Mouse (Mus musculus): Measurements from ENCODE around the gene Pgf. TPM values are rescaled to one million over a fixed set of nuclear protein-coding genes. Genes with fewer than 3 reads are reported as not detected.

Pgf gene
- 6.3 and 7.5 TPM in 2 replicates for polyA plus RNA-seq (2016; fragmentation: Nextera tagmentation; extraction: Ambion mirVana)

DNA sequence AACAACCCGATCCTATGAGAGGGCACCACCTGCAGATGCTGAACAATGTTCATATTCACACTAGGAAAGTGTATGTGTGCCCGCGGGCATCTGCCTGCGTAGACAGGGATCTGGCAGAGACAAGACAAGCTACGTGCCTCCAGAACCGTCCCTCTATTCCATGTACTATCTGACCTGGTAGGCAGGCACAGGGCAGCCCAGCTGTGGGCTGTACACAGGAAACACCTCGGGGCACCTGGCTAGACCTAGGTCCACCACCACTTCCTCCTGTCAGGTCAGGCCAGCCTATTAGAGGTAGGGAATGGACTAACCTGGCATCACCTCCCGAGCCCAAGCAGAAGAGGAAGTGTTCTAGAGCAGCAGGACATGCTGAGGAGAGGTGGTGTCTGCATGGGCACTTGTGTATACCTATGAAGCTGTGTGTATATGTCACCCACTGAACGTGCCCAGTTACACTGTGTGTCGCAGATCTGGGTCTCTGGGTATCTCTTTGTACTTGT is at the start of gene Pgf:
TSS of gene Pgf (minus strand) at position 51 of the 500 bp plus-strand sequence.
- peak within 1 kb of the TSS; percentile 27 for H3K9ac ChIP-seq
- 73% methylated on average over 10 of the region's 10 CpGs for WGBS
- H3K27ac ChIP-seq = no peak within 1 kb of the TSS
- H3K36me3 ChIP-seq (replicated peaks) = no peaks in the 10 kb centered on the region
- H3K4me3 ChIP-seq (replicated peaks) = peak within 1 kb of the TSS; percentile 28
- H3K27me3 ChIP-seq = peaks cover 46% of the 10 kb centered on the region
- ATAC-seq (ENCODE audit: low FRiP score) = no peak
- peaks cover 41% of the 10 kb centered on the region for H3K4me1 ChIP-seq
- H3K9me3 ChIP-seq = no peaks in the 10 kb centered on the region
- H3K4me2 ChIP-seq = peak within 1 kb of the TSS; percentile 59

DNA sequence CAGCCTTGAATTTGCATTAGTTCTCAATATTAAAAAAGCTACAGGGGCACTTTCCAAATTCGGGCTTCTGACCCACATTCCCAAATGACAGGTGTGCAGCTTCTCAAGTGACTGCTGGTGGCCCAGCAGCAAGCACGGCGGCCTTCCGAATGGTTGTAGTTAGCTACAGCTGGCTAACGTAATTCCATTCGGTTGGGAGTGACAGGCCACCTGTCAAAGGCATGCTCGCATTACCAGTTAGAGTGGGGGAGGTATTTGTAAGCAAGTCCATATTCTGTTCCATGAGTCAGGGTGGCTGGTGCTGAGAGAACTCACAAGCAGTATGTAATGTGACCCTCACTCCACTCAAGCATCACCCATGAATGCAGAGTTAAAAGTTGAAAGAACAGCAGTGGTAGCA is 49.6 kb upstream of the Pgf start:
- Histone ChIP-seq H3K36me3 (replicated peaks) (peaks cover 54% of the 10 kb centered on the region), H3K9ac (no peak overlapping the region), H3K27me3 (no peaks in the 10 kb centered on the region), H3K9me3 (no peaks in the 10 kb centered on the region), H3K4me1 (no peaks in the 10 kb centered on the region), H3K27ac (no peak overlapping the region), H3K4me3 (replicated peaks) (no peak overlapping the region), H3K4me2 (no peak overlapping the region)
- no peak for ATAC-seq (ENCODE audit: low FRiP score)
- WGBS = 80% methylated on average over 7 of the region's 7 CpGs

DNA sequence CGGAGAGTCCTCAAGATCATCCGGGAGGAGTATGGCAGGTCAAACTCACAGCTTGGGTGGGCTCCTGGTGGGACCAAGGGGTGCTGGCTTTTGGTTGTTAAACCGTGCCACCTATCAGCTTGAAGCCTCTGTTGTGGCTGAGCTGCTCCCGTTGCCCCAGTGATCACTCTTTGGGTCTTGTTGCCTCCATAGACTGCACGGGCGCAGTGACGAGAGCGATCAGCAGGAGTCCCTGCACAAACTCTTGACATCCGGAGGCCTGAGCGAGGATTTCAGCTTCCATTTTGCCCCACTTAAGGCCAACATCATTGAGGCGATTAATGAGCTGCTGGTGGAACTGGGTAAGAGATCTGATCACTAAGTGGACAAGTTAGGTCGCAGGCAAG is 42.3 kb upstream of the Pgf start:
- H3K4me2 ChIP-seq = peak overlapping the region; percentile 95
- H3K27ac ChIP-seq = 0 out of 2 replicates have a peak overlapping the region, but pooled peaks have one; percentile 50
- WGBS = 4% methylated on average over 12 of the region's 12 CpGs
- peaks cover 27% of the 10 kb centered on the region for H3K4me1 ChIP-seq
- peak overlapping the region; percentile 88 for H3K4me3 ChIP-seq (replicated peaks)
- H3K9me3 ChIP-seq = no peaks in the 10 kb centered on the region
- no peak; the same call in 1 of the 2 replicates for ATAC-seq (ENCODE audit: low FRiP score)
- H3K36me3 ChIP-seq (replicated peaks) = peaks cover 36% of the 10 kb centered on the region
- H3K9ac ChIP-seq = peak overlapping the region; percentile 81
- no peaks in the 10 kb centered on the region for H3K27me3 ChIP-seq

DNA sequence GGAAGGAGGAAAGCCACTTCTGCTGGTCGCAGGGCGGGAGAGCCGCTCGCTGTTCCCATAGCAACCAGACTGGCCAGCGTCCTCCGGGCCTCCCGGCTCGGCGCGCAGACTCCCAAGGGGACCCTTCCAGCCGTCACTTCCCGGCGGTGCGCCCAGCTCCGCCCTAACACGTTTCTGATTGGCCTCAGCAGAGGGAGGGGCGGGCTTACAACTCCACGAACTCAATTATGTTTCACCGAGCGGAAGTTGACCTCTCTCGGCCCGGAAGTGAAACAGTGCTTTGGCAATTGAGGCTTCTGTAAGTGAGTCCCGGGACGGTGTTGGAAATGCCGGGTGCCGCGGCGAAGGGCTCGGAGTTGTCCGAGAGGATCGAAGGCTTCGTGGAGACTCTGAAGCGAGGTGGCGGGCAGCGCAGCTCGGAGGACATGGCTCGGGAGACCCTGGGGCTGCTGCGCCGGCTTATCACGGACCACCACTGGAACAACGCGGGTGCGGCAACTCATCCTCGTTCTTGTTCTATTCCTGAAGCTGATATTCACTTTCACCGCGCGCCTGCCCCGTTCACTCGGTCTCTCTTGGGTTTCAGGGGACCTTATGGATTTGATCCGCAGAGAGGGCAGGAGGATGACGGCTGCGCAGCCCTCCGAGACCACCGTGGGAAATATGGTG is 41.8 kb upstream of the Pgf start, which contains the start of gene Eif2b2:
TSS of gene Eif2b2 (plus strand) at position 246 of the 669 bp plus-strand sequence.
- Histone ChIP-seq H3K27me3 (no peaks in the 10 kb centered on the region), H3K27ac (peak within 1 kb of the TSS; percentile 50), H3K4me2 (peak within 1 kb of the TSS; percentile 95), H3K9me3 (no peaks in the 10 kb centered on the region), H3K4me3 (replicated peaks) (peak within 1 kb of the TSS; percentile 88), H3K9ac (peak within 1 kb of the TSS; percentile 81), H3K4me1 (peaks cover 27% of the 10 kb centered on the region), H3K36me3 (replicated peaks) (peaks cover 31% of the 10 kb centered on the region)
- peak; percentile 100 for ATAC-seq (ENCODE audit: low FRiP score)
- WGBS = under 1% methylated on average over 54 of the region's 54 CpGs

DNA sequence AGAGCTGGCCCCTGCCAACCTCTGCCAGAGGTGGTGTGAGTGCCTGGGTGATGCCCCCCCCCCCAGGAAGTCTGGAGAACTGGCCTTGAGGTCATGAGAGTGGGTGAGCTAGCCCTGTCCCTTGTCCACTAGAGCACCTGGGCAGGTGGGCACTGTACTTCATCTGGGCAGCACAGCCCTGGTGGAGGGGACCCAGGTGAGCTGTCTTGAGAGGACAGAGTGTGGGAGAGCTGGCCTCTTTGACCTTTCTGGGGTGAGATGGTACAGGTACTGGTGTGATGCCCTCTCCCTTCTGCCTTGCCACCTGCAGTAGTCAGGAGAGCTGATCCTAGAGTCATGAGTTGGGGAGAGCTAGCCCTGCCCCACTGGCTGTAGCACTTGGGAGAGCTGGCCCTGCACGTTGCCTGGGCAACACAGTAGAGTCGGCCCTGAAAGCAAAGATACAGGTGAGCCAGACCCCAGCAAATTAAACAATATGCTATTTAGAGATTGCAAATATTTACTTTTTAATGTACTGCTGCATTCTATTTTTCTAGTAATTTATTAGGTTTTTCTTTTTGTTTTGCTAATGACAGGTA is 40.2 kb upstream of the Pgf start:
- no peak overlapping the region for H3K27ac ChIP-seq
- H3K4me1 ChIP-seq = peaks cover 27% of the 10 kb centered on the region
- no peak overlapping the region for H3K4me3 ChIP-seq (replicated peaks)
- no peak for ATAC-seq (ENCODE audit: low FRiP score)
- peaks cover 16% of the 10 kb centered on the region for H3K36me3 ChIP-seq (replicated peaks)
- no peak overlapping the region for H3K9ac ChIP-seq
- no peaks in the 10 kb centered on the region for H3K27me3 ChIP-seq
- H3K9me3 ChIP-seq = no peaks in the 10 kb centered on the region
- H3K4me2 ChIP-seq = no peak overlapping the region
- 77% methylated on average over 2 of the region's 2 CpGs for WGBS

DNA sequence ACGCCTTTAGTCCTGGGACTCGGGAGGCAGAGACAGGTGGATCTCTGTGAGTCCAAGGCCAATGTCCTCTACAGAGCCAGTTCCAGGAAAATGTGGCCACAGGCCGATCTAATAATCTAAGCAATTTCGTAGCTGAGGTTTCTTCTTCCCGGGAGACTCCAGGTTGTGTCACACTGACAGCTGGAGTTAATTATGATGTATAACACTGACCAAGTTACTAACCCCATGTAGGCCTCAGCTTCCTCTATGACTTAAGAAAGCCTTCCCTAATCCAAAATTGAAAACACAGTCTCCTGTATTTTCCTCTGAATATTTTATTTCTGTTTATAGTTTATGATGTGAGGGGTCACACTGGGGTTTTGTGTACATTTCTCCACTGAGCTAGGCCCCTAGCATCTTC is 37.4 kb upstream of the Pgf start:
- Histone ChIP-seq H3K4me3 (replicated peaks) (no peak overlapping the region), H3K27me3 (no peaks in the 10 kb centered on the region), H3K4me1 (peaks cover 10% of the 10 kb centered on the region), H3K4me2 (no peak overlapping the region), H3K9me3 (no peaks in the 10 kb centered on the region), H3K27ac (no peak overlapping the region), H3K36me3 (replicated peaks) (no peaks in the 10 kb centered on the region), H3K9ac (no peak overlapping the region)
- WGBS = 82% methylated on average over 5 of the region's 5 CpGs
- no peak for ATAC-seq (ENCODE audit: low FRiP score)

GRCm38 (mm10) chr12:85208687-85209199 is 31.2 kb upstream of the Pgf start:
- Histone ChIP-seq H3K4me2 (no peak overlapping the region), H3K27ac (no peak overlapping the region)
- no peak for ATAC-seq (ENCODE audit: low FRiP score)

DNA sequence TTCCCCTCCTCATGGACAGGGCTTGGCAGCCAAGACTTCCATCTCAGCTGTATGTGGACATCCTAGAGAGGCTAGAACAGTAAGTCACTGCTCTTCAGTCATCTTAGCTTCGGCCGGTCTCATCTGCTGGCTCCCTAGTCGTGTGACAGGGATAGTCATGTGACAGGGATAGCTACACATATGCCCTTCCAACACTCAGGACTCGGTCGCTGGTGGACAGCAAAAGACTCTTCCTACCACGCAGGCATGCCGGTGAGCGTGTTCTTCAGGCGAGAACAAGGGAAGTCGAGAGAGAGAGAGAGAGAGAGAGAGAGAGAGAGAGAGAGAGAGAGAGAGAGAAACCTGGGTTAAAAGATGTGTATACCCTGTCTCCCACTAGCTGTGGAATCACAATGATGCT is 27.8 kb upstream of the Pgf start:
- no peaks in the 10 kb centered on the region for H3K36me3 ChIP-seq (replicated peaks)
- peaks cover 15% of the 10 kb centered on the region for H3K4me1 ChIP-seq
- H3K27ac ChIP-seq = no peak overlapping the region
- H3K9me3 ChIP-seq = no peaks in the 10 kb centered on the region
- no peak overlapping the region for H3K4me2 ChIP-seq
- WGBS = 91% methylated on average over 10 of the region's 10 CpGs
- H3K27me3 ChIP-seq = 0 out of 2 replicates have a peak, but pooled peaks cover 6% of the 10 kb centered on the region
- no peak overlapping the region for H3K4me3 ChIP-seq (replicated peaks)
- no peak overlapping the region for H3K9ac ChIP-seq
- no peak for ATAC-seq (ENCODE audit: low FRiP score)

More at GRCm38 (mm10) chr12:85208687-85209199, 31.2 kb upstream of the Pgf start:
- H3K4me1 ChIP-seq = no peaks in the 10 kb centered on the region
- H3K9me3 ChIP-seq = no peaks in the 10 kb centered on the region
- no peaks in the 10 kb centered on the region for H3K27me3 ChIP-seq
- no peaks in the 10 kb centered on the region for H3K36me3 ChIP-seq (replicated peaks)
- no peak overlapping the region for H3K4me3 ChIP-seq (replicated peaks)
- WGBS = 34% methylated on average over 7 of the region's 7 CpGs
- no peak overlapping the region for H3K9ac ChIP-seq

DNA sequence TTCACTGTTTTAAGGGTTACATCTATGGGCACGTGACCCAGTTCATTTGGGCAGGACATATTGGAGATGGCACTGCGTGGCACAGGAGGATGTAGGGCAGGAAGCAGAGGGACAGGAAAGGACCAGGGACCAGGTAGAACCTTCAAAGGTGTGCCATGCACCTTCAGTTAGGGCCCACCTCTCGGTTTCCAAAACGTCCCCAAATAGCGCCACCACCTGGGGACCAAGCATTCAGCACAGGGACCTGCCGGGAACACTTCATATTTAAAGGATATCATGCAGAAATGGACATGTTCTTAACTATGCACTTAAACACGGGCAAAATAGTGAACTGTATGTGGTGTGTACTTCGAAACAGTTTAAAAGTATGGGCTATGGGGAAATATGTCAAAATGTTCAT is 26.5 kb upstream of the Pgf start:
- no peak overlapping the region for H3K4me3 ChIP-seq (replicated peaks)
- H3K36me3 ChIP-seq (replicated peaks) = no peaks in the 10 kb centered on the region
- no peak for ATAC-seq (ENCODE audit: low FRiP score)
- no peak overlapping the region for H3K27ac ChIP-seq
- H3K9me3 ChIP-seq = no peaks in the 10 kb centered on the region
- peaks cover 15% of the 10 kb centered on the region for H3K4me1 ChIP-seq
- 48% methylated on average over 8 of the region's 8 CpGs for WGBS
- H3K27me3 ChIP-seq = peaks cover 10% of the 10 kb centered on the region; the same call in 1 of the 2 replicates
- H3K9ac ChIP-seq = no peak overlapping the region
- H3K4me2 ChIP-seq = no peak overlapping the region

DNA sequence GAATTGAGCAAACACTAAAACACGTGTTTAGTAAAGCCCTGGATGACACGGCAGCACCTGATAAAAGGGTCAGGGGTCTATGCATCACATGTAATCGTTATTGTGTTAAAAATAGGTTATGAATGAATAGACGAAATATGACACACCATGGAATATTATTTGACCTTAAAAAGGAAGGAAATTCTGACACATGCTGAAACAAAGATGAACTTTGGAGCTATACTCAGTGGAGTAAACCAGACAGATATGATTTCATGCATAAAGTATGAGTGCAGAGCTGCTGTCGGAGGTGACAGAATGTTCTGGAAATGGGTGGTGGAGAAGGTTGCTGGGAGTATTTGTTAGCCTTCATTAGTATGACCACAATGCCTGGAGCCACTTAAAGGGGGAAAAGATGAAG is 26.1 kb upstream of the Pgf start:
- Histone ChIP-seq H3K9me3 (no peaks in the 10 kb centered on the region), H3K36me3 (replicated peaks) (no peaks in the 10 kb centered on the region), H3K4me1 (peaks cover 15% of the 10 kb centered on the region), H3K4me3 (replicated peaks) (no peak overlapping the region), H3K9ac (no peak overlapping the region), H3K27ac (no peak overlapping the region), H3K4me2 (no peak overlapping the region), H3K27me3 (peaks cover 11% of the 10 kb centered on the region; the same call in 1 of the 2 replicates)
- 85% methylated on average over 5 of the region's 5 CpGs for WGBS
- no peak for ATAC-seq (ENCODE audit: low FRiP score)

GRCm38 (mm10) chr12:85202191-85202590 is 24.6 kb upstream of the Pgf start:
- no peaks in the 10 kb centered on the region for H3K36me3 ChIP-seq (replicated peaks)
- no peak overlapping the region for H3K4me2 ChIP-seq
- peaks cover 16% of the 10 kb centered on the region; the same call in 1 of the 2 replicates for H3K27me3 ChIP-seq
- peaks cover 15% of the 10 kb centered on the region for H3K4me1 ChIP-seq
- no peaks in the 10 kb centered on the region for H3K9me3 ChIP-seq
- H3K4me3 ChIP-seq (replicated peaks) = no peak overlapping the region
- 79% methylated on average over 7 of the region's 7 CpGs for WGBS
- ATAC-seq (ENCODE audit: low FRiP score) = no peak
- H3K27ac ChIP-seq = no peak overlapping the region
- H3K9ac ChIP-seq = no peak overlapping the region

GRCm38 (mm10) chr12:85201830-85202147 is 24.2 kb upstream of the Pgf start:
- H3K27ac ChIP-seq = peak overlapping the region; percentile 72; the same call in 1 of the 2 replicates
- H3K4me3 ChIP-seq (replicated peaks) = no peak overlapping the region
- 0 out of 2 replicates have a peak overlapping the region, but pooled peaks have one; percentile 25 for H3K4me2 ChIP-seq
- H3K9ac ChIP-seq = no peak overlapping the region
- H3K36me3 ChIP-seq (replicated peaks) = no peaks in the 10 kb centered on the region
- peaks cover 15% of the 10 kb centered on the region for H3K4me1 ChIP-seq
- no peak for ATAC-seq (ENCODE audit: low FRiP score)
- H3K27me3 ChIP-seq = peaks cover 16% of the 10 kb centered on the region; the same call in 1 of the 2 replicates
- no peaks in the 10 kb centered on the region for H3K9me3 ChIP-seq
- WGBS = 75% methylated on average over 2 of the region's 2 CpGs

All from forebrain, embryonic 12.5 days (tissue).